Mouse (Mus musculus) C2C12 (cell line): Measurements from ENCODE around the gene Car11. TPM values are rescaled to one million over a fixed set of nuclear protein-coding genes. Genes with fewer than 3 reads are reported as not detected.

Source experiments
- H3K27me3 ChIP-seq: one replicate; pipeline ENCODE4 v1.6.1; 2011; ENCODE audit not compliant: control insufficient read depth, insufficient read depth, insufficient read length
- H3K36me3 ChIP-seq: one replicate; pipeline ENCODE4 v1.6.1; 2011; ENCODE audit not compliant: control insufficient read depth, insufficient read depth
- H3K4me3 ChIP-seq: one replicate; pipeline ENCODE4 v1.5.1; 2011; ENCODE audit warnings: mild to moderate bottlenecking, control low read depth; ENCODE audit not compliant: poor library complexity, insufficient read depth, severe bottlenecking
- H3K79me2 ChIP-seq: one replicate; pipeline ENCODE4 v1.6.1; 2011; ENCODE audit not compliant: control insufficient read depth, insufficient read depth
- H3K79me3 ChIP-seq: one replicate; pipeline ENCODE4 v1.6.1; 2011; ENCODE audit warnings: low read depth, control low read depth
- H3ac ChIP-seq: one replicate; pipeline ENCODE3; 2011; ENCODE audit warnings: low read depth; ENCODE audit not compliant: control insufficient read depth, insufficient read length
- CEBPB ChIP-seq: IDR thresholded peaks from one replicate; pipeline ENCODE4 v1.6.1; 2011; ENCODE audit warnings: low read depth, mild to moderate bottlenecking, control low read depth, moderate library complexity
- CTCF ChIP-seq: IDR thresholded peaks from one replicate; pipeline ENCODE4 v1.5.1; 2011; ENCODE audit not compliant: control insufficient read depth, insufficient read depth, insufficient read length
- FOSL1 ChIP-seq: IDR thresholded peaks from one replicate; pipeline ENCODE4 v1.8.0; 2011; ENCODE audit warnings: mild to moderate bottlenecking, low read length; ENCODE audit not compliant: poor library complexity, insufficient read depth, severe bottlenecking
- MAX ChIP-seq: IDR thresholded peaks from one replicate; pipeline ENCODE4 v1.6.1; 2011; ENCODE audit warnings: mild to moderate bottlenecking, control low read depth
- MYOD1 ChIP-seq: IDR thresholded peaks from one replicate; pipeline ENCODE4 v1.6.1; 2011; ENCODE audit warnings: low read depth; ENCODE audit not compliant: control insufficient read depth, insufficient read length
- MYOG ChIP-seq: IDR thresholded peaks from one replicate; pipeline ENCODE4 v1.6.1; 2011; ENCODE audit not compliant: control insufficient read depth, insufficient read length; ENCODE audit errors: extremely low read depth
- USF1 ChIP-seq: IDR thresholded peaks from one replicate; pipeline ENCODE4 v1.6.1; 2011; ENCODE audit warnings: low read depth, mild to moderate bottlenecking, control low read depth, moderate library complexity
- polyA plus RNA-seq: library from polyadenylated mRNA; unstranded; fragments of >200 nt; fragmentation: generic; extraction: Trizol; gene quantifications from one replicate; pipeline ENCODE4 v1.2.1, GENCODE M21; 2012; ENCODE audit warnings: missing spikeins

Car11 gene
- polyA plus RNA-seq, 1 experiment, result 0.44 TPM

GRCm38 (mm10) chr7:45697894-45698293 lies 1.7 kb upstream of the Car11 start:
- no peaks in the 10 kb centered on the region for H3K36me3 ChIP-seq
- H3K4me3 ChIP-seq, result no peak overlapping the region
- no peaks in the 10 kb centered on the region for H3K79me3 ChIP-seq
- no peaks in the 10 kb centered on the region for H3K79me2 ChIP-seq
- H3K27me3 ChIP-seq, result peaks cover 15% of the 10 kb centered on the region
- TF ChIP-seq CTCF (no peak), CEBPB (no peak), FOSL1 (no peak), MAX (no peak), USF1 (no peak), MYOD1 (no peak)
- H3ac ChIP-seq, result no peak overlapping the region

GRCm38 (mm10) chr7:45700301-45701015 lies 815 bp downstream of the Car11 start:
- no peak overlapping the region for H3K4me3 ChIP-seq
- no peak for TF ChIP-seq MYOD1
- no peak for TF ChIP-seq CEBPB
- no peak for TF ChIP-seq MYOG
- no peak for TF ChIP-seq CTCF
- no peak for TF ChIP-seq FOSL1
- TF ChIP-seq MAX, result no peak
- no peak overlapping the region for H3ac ChIP-seq
- no peaks in the 10 kb centered on the region for H3K79me3 ChIP-seq
- H3K36me3 ChIP-seq, result no peaks in the 10 kb centered on the region
- no peaks in the 10 kb centered on the region for H3K79me2 ChIP-seq
- peaks cover 15% of the 10 kb centered on the region for H3K27me3 ChIP-seq

- no peak overlapping the region for H3K4me3 ChIP-seq
- no peaks in the 10 kb centered on the region for H3K36me3 ChIP-seq
- peaks cover 15% of the 10 kb centered on the region for H3K27me3 ChIP-seq
- TF ChIP-seq MAX (no peak), CEBPB (no peak), MYOG (no peak)
- H3K79me2 ChIP-seq, result no peaks in the 10 kb centered on the region
- H3ac ChIP-seq, result no peak overlapping the region
- H3K79me3 ChIP-seq, result no peaks in the 10 kb centered on the region
Observed at GRCm38 (mm10) chr7:45701072-45701471, 1.4 kb downstream of the Car11 start.

GRCm38 (mm10) chr7:45701607-45702006 lies 2.0 kb downstream of the Car11 start:
- no peaks in the 10 kb centered on the region for H3K79me3 ChIP-seq
- H3K4me3 ChIP-seq, result no peak overlapping the region
- H3K79me2 ChIP-seq, result no peaks in the 10 kb centered on the region
- no peak for TF ChIP-seq MYOG
- TF ChIP-seq USF1, result no peak
- no peak for TF ChIP-seq FOSL1
- no peak overlapping the region for H3ac ChIP-seq
- peaks cover 15% of the 10 kb centered on the region for H3K27me3 ChIP-seq
- H3K36me3 ChIP-seq, result no peaks in the 10 kb centered on the region

GRCm38 (mm10) chr7:45702316-45702715 lies 2.7 kb downstream of the Car11 start:
- Histone ChIP-seq H3K4me3 (no peak overlapping the region), H3K27me3 (peaks cover 15% of the 10 kb centered on the region), H3K79me2 (no peaks in the 10 kb centered on the region), H3K79me3 (no peaks in the 10 kb centered on the region), H3ac (no peak overlapping the region), H3K36me3 (no peaks in the 10 kb centered on the region)
- no peak for TF ChIP-seq MYOG
- no peak for TF ChIP-seq MYOD1
- TF ChIP-seq CTCF, result no peak
- no peak for TF ChIP-seq CEBPB
- TF ChIP-seq FOSL1, result no peak
- no peak for TF ChIP-seq USF1
- TF ChIP-seq MAX, result no peak

- Histone ChIP-seq H3K36me3 (no peaks in the 10 kb centered on the region), H3ac (no peak overlapping the region), H3K79me2 (no peaks in the 10 kb centered on the region), H3K27me3 (peaks cover 15% of the 10 kb centered on the region), H3K4me3 (no peak overlapping the region), H3K79me3 (no peaks in the 10 kb centered on the region)
- TF ChIP-seq MYOG (no peak), USF1 (no peak), FOSL1 (no peak), MYOD1 (no peak), CTCF (no peak), MAX (no peak), CEBPB (no peak)
Observed at GRCm38 (mm10) chr7:45702809-45703520, 3.3 kb downstream of the Car11 start.
